Mouse (Mus musculus) limb, embryonic 13.5 days (tissue): ENCODE data around the gene Syn3. TPM values are rescaled to one million over a fixed set of nuclear protein-coding genes. Genes with fewer than 3 reads are reported as not detected.

ENCODE experiments used
- ATAC-seq: fragments of 200-750 bp; cut with Nextera tagmentation; 2 replicates; pipeline ENCODE4 v1.8.0; 2017; ENCODE audit warnings: low read depth, moderate number of reproducible peaks, moderate TSS enrichment; ENCODE audit not compliant: low FRiP score
- H3K27ac ChIP-seq: fragments of 300-500 bp; sonication (generic); 2 replicates; pipeline ENCODE4 v1.5.1; 2015; ENCODE audit warnings: inconsistent platforms, mild to moderate bottlenecking, moderate library complexity
- H3K27me3 ChIP-seq: fragments of 300-500 bp; sonication (generic); 2 replicates; pipeline ENCODE4 v1.6.1; 2015; ENCODE audit warnings: mild to moderate bottlenecking, inconsistent platforms
- H3K36me3 ChIP-seq: fragments of 300-500 bp; sonication (generic); 2 replicates; pipeline ENCODE4 v1.6.1; 2015; ENCODE audit warnings: inconsistent platforms, mild to moderate bottlenecking, moderate library complexity
- H3K4me1 ChIP-seq: fragments of 300-500 bp; sonication (generic); 2 replicates; pipeline ENCODE4 v1.6.1; 2015; ENCODE audit warnings: inconsistent platforms
- H3K4me2 ChIP-seq: fragments of 300-500 bp; sonication (generic); replicated peaks from 2 replicates; pipeline ENCODE4 v1.6.1; 2015; ENCODE audit warnings: inconsistent platforms, mild to moderate bottlenecking, moderate library complexity
- H3K4me3 ChIP-seq: fragments of 300-500 bp; sonication (generic); 2 replicates; pipeline ENCODE4 v1.5.1; 2015; ENCODE audit warnings: moderate library complexity, mild to moderate bottlenecking, inconsistent platforms
- H3K9ac ChIP-seq: fragments of 300-500 bp; sonication (generic); 2 replicates; pipeline ENCODE4 v1.6.1; 2015; ENCODE audit warnings: mild to moderate bottlenecking, inconsistent platforms
- H3K9me3 ChIP-seq: fragments of 300-500 bp; sonication (generic); 2 replicates; pipeline ENCODE4 v1.6.1; 2016; ENCODE audit warnings: inconsistent platforms
- WGBS: fragments of 180-500 bp; shearing (Covaris S2); methylation state at CpG from one replicate; pipeline ENCODE4 v1.1.7; 2015; 5-methylcytosine and 5-hydroxymethylcytosine counted together
- polyA plus RNA-seq: library from polyadenylated mRNA; unstranded; fragments of >200 nt; fragmentation: Nextera tagmentation; extraction: Ambion mirVana; gene quantifications from 2 replicates; pipeline ENCODE4 v1.2.1, GENCODE M21; 2015

Syn3 gene
- polyA plus RNA-seq, 1 experiment from 2014 or later: 3.1 TPM

DNA sequence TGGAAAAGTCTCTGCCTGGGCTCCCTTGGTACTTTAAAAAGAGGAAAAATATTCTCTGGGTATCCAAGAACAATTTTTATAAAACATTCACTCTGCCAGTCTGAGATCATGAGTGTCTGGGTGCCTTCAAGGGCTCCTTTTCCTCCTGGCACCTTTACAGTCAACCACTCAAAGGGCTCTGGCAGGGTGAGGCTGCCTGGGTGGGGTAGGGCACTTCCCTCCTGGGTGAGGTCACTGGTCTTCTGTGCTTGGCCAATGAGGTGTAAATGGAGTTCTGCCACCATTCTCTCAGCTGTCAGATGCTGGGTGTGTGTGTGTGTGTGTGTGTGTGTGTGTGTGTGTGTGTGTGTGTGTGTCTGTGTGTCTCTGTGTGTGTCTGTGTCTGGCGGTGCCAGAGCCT lies 39.1 kb downstream of the Syn3 start:
- Histone ChIP-seq H3K9ac (no peak overlapping the region), H3K4me3 (no peak overlapping the region), H3K27me3 (no peaks in the 10 kb centered on the region), H3K36me3 (no peaks in the 10 kb centered on the region), H3K27ac (no peak overlapping the region), H3K4me2 (no peak overlapping the region), H3K9me3 (no peaks in the 10 kb centered on the region), H3K4me1 (peaks cover 4% of the 10 kb centered on the region)
- WGBS: 100% methylated on average over 1 of the region's 1 CpGs
- ATAC-seq: no peak

DNA sequence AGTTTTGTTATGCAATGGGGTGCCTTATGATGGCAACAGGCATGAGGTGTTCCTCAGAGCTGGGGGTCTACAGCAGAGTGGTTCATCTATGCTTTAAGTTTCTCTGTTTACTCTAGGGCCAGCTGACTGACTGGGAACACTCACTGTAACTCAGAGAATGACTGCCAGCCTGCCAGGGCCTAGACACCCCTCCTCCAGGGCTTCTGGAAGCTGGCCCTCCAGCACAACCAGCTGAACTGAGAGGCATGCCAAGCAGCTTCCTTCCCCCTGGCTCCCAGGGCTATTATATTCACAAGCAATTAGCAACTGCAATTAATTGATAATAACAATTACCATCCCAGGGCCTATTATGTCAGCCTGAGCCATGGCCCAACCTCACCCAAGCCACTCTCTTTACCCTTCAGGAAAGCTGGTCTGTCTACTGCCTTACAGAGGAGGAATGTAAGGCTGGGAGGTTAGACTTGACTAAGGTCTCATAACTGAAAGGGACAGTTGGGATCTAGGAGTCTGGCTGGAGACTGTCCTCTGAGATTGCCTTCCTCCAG lies 41.0 kb downstream of the Syn3 start:
- no peaks in the 10 kb centered on the region for H3K36me3 ChIP-seq
- no peaks in the 10 kb centered on the region for H3K27me3 ChIP-seq
- no peak overlapping the region for H3K27ac ChIP-seq
- ATAC-seq: no peak
- no peak overlapping the region for H3K9ac ChIP-seq
- H3K9me3 ChIP-seq: no peaks in the 10 kb centered on the region
- no peak overlapping the region for H3K4me2 ChIP-seq
- no peaks in the 10 kb centered on the region for H3K4me1 ChIP-seq
- H3K4me3 ChIP-seq: no peak overlapping the region

DNA sequence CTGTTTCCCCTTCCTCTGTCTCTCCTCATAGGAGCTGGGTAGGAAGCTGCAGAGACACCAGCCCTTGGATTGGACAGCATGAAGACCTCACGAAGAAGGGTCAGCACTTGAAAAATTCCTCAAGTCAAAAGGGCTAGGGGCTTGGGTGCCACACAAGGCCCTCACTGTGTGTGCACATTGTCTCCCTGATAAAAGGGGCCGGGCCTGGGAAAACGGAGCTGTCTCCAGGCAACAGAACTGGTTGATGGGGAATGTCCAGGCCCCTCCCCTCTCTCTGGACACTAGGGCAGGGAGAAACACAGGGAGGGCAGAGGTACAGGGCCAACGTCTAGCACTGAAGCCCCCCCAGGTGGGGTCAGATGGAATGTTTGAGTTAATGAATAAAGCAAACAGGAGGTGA lies 41.5 kb downstream of the Syn3 start:
- Histone ChIP-seq H3K4me3 (no peak overlapping the region), H3K4me1 (peaks cover 1% of the 10 kb centered on the region; the same call in 1 of the 2 replicates), H3K4me2 (no peak overlapping the region), H3K9ac (no peak overlapping the region), H3K27me3 (no peaks in the 10 kb centered on the region), H3K27ac (no peak overlapping the region), H3K9me3 (no peaks in the 10 kb centered on the region), H3K36me3 (no peaks in the 10 kb centered on the region)
- ATAC-seq: no peak
- WGBS: 51% methylated on average over 4 of the region's 4 CpGs

DNA sequence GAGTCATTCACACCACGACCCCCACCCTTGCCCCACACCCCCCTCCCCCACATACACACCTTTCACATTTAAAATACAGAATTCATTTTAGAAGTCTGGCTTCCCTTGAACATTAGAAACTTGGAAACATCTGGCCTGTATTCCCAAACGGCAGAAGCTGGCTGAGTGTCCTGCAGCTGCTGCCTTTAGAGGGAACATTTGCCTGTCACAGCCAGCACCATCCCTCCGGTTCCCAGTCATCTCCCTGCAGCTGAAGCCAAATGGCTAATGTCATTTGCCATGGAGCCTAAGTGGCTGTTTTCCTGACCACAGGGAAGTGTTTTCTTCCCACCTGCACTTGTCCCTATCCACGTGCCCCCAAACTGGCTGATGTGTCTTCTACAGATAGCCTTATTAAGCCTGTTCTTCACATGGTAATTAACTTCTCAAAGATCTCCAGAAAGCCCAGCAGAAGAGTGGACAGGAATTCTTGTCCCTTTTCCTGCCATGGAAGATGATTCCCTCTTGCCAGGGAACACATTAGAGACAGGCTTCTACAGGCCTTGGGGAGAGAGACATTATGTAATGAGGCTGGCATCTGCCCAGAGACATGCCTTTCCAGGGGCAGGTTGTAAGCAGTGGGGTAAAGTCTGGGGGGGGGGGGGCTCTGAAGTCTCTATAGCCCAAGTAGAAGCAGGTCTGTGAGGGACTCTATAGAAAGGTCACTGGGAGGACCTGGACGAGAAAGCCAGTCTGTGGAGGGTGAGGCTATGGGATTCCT lies 43.2 kb downstream of the Syn3 start:
- Histone ChIP-seq H3K4me3 (no peak overlapping the region), H3K36me3 (no peaks in the 10 kb centered on the region), H3K9me3 (no peaks in the 10 kb centered on the region), H3K4me2 (no peak overlapping the region), H3K27ac (no peak overlapping the region), H3K9ac (no peak overlapping the region), H3K27me3 (no peaks in the 10 kb centered on the region), H3K4me1 (peaks cover 4% of the 10 kb centered on the region; the same call in 1 of the 2 replicates)
- whole genome bisulfite sequencing: 47% methylated on average over 5 of the region's 5 CpGs
- no peak for ATAC-seq

DNA sequence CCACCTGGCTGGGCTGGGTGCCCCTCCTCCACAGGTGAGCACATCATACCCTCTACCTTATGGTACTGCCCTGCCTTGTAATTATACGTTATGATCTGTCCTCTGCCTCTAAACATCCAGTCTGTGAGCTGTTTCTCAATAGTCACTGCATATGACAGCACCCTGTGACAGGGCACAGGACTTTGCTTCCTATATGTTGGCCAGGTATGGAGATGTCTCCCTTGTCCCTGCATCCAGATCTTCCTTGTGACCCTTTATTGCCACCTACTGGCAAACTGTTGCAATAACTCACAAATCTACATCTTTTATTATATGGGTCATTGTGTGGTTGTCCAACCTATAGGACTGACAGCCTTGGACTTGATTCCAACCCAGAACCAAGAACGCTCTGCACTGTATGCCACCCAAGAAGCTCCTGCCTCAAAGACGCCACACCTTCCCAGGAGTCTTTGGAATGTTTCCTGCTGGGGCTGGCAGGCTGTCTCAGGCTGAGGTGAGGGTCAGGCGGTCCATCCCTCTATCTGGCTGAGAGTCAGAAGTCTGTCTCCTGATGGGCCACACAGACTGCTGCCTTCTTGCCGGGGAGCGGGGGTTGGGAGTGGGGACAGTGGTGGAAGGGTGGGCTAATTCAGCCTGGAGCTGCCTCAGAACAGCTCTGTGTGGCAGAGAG lies 46.2 kb downstream of the Syn3 start:
- Histone ChIP-seq H3K27me3 (no peaks in the 10 kb centered on the region), H3K36me3 (no peaks in the 10 kb centered on the region), H3K27ac (no peak overlapping the region), H3K9me3 (no peaks in the 10 kb centered on the region), H3K4me1 (peaks cover 4% of the 10 kb centered on the region; the same call in 1 of the 2 replicates), H3K4me3 (no peak overlapping the region), H3K4me2 (no peak overlapping the region), H3K9ac (no peak overlapping the region)
- 38% methylated on average over 6 of the region's 6 CpGs for WGBS
- peak; percentile 72 for ATAC-seq

DNA sequence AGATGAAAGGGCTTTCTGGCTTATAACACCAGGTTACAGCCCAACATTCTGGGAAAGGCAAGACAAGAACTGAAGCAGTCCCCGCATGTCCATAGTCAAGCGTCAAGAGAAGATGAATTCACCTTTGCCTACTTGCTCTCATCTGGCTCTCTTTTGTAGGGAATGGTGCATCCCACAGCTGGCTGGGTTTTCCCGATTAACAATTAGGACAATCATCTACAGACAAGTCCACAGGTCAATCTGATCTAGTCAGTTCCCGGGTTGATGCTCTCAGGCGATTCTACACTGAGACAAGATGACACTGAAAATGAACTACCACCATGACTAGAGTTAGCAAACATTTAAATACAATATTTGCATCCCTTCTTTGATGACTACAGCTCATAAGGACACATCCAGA lies 47.4 kb downstream of the Syn3 start:
- Histone ChIP-seq H3K27me3 (no peaks in the 10 kb centered on the region), H3K4me3 (no peak overlapping the region), H3K27ac (no peak overlapping the region), H3K4me2 (no peak overlapping the region), H3K9me3 (no peaks in the 10 kb centered on the region), H3K36me3 (no peaks in the 10 kb centered on the region), H3K9ac (no peak overlapping the region), H3K4me1 (peaks cover 4% of the 10 kb centered on the region; the same call in 1 of the 2 replicates)
- no peak for ATAC-seq
- WGBS: 91% methylated on average over 5 of the region's 5 CpGs

DNA sequence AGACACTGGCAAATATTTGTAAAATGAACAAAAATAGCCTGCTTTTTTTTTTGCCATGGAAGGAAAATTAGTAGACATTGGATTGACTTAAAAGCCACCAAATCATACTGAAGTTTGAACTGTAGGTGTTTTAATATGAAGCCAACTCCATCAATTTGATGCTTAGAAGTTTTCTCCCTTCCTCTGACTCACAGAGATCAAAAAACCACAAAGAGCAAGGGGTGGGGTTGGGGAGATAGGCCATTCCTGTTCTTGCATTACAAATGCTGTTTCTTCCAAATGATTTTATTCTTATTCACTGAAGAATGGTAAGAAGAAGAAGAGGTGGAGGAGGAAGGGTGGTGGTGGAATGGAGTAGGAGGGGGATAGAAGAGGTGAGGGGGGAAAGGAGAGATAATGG lies 52.0 kb downstream of the Syn3 start:
- no peak overlapping the region for H3K4me2 ChIP-seq

DNA sequence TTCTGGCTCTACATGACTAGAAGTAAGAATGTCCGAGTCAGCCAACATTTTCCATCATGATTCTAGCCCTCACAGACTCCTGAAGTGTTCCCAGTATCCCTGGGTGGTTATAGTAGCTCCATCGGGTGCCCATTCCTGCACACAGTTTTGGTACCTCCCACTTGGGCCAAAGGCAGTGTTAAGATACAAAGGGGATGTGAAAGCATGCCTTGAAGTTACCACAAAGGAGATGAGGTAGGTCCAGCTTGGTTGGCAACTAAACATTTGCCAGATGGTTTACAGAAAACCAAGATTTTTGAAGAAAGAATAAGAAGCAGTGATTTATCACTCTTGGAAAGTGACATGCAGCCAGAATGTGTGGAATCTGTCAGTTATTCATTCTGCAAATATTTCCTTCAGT lies 53.5 kb downstream of the Syn3 start:
- no peaks in the 10 kb centered on the region for H3K9me3 ChIP-seq
- H3K9ac ChIP-seq: no peak overlapping the region
- H3K27me3 ChIP-seq: no peaks in the 10 kb centered on the region
- no peak for ATAC-seq
- no peak overlapping the region for H3K4me3 ChIP-seq
- no peak overlapping the region for H3K27ac ChIP-seq
- H3K4me1 ChIP-seq: no peaks in the 10 kb centered on the region
- WGBS: 81% methylated on average over 2 of the region's 2 CpGs
- no peak overlapping the region for H3K4me2 ChIP-seq
- H3K36me3 ChIP-seq: no peaks in the 10 kb centered on the region

More for the DNA sequence above, 52.0 kb downstream of the Syn3 start:
- Histone ChIP-seq H3K9ac (no peak overlapping the region), H3K9me3 (no peaks in the 10 kb centered on the region), H3K4me1 (no peaks in the 10 kb centered on the region), H3K36me3 (no peaks in the 10 kb centered on the region), H3K27me3 (no peaks in the 10 kb centered on the region), H3K27ac (no peak overlapping the region), H3K4me3 (no peak overlapping the region)
- no peak for ATAC-seq

DNA sequence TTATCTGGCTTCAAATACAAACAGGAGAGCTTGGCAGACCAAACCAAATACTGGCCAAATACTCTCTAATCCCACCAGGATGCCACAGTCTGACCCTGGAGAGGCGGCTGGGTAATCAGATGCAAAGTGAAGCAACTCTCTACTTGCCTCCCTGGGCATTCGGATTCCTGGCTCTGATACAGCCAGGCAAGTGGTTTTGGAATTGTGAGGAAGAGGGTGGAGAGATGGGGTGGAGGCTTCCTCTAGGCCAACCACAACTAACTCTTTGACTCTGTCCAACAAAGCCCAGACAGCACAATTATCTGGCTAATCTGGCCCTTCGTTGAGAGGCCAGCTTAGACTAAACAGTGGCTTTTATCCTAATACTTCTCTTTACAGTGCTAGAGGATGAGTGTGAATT lies 54.0 kb downstream of the Syn3 start:
- Histone ChIP-seq H3K4me3 (no peak overlapping the region), H3K27ac (no peak overlapping the region), H3K9ac (no peak overlapping the region), H3K4me1 (no peaks in the 10 kb centered on the region), H3K27me3 (no peaks in the 10 kb centered on the region), H3K4me2 (no peak overlapping the region), H3K36me3 (no peaks in the 10 kb centered on the region), H3K9me3 (no peaks in the 10 kb centered on the region)
- no peak for ATAC-seq
- WGBS: 61% methylated on average over 3 of the region's 3 CpGs

DNA sequence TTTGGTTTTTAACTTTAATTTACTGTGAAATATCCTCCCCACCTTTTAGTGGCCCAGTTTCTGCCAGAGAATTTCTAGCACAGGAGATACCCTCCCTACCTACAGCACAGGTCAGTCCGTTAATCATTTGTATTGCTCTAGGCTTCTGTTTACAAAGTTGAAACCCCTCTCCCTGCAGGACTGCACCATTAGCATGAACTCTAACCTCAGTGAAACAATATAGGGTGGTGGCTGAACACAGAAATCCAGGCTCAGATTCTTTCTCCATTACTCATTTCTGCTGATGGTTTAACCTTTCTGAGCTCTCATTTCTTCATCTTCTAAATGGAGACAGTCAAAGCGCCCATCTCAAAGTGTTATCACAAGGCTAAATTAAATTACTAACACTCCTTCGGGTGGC lies 56.9 kb downstream of the Syn3 start:
- no peak for ATAC-seq
- whole genome bisulfite sequencing: 78% methylated on average over 3 of the region's 3 CpGs
- no peaks in the 10 kb centered on the region for H3K36me3 ChIP-seq

DNA sequence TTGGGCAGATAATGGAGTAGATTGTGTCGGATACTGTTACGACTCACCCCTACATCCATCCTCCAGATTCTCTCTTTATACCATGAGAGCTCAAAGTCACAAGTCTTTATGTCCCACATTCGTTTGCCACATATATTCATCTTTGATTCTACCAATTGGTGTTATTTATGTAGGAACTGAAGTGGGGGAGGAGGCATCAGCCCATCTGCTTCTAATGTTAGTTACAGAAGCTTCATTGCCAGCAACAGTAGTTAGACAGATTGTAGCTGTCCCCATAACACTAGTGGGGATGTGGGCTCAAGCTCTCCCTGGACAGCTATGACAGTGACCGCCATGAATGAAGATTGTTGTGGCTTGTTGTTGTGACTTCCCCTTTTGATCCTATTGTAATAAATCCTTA lies 59.1 kb downstream of the Syn3 start:
- no peaks in the 10 kb centered on the region for H3K9me3 ChIP-seq
- 93% methylated on average over 4 of the region's 4 CpGs for WGBS
- no peak overlapping the region for H3K27ac ChIP-seq
- H3K4me1 ChIP-seq: 0 out of 2 replicates have a peak, but pooled peaks cover 6% of the 10 kb centered on the region
- H3K27me3 ChIP-seq: no peaks in the 10 kb centered on the region
- H3K4me3 ChIP-seq: no peak overlapping the region
- H3K4me2 ChIP-seq: no peak overlapping the region
- no peak overlapping the region for H3K9ac ChIP-seq
- no peaks in the 10 kb centered on the region for H3K36me3 ChIP-seq
- no peak for ATAC-seq

More for the DNA sequence above, 56.9 kb downstream of the Syn3 start:
- Histone ChIP-seq H3K27ac (no peak overlapping the region), H3K27me3 (no peaks in the 10 kb centered on the region), H3K4me2 (no peak overlapping the region), H3K9ac (no peak overlapping the region), H3K4me3 (no peak overlapping the region), H3K4me1 (0 out of 2 replicates have a peak, but pooled peaks cover 6% of the 10 kb centered on the region), H3K9me3 (no peaks in the 10 kb centered on the region)

DNA sequence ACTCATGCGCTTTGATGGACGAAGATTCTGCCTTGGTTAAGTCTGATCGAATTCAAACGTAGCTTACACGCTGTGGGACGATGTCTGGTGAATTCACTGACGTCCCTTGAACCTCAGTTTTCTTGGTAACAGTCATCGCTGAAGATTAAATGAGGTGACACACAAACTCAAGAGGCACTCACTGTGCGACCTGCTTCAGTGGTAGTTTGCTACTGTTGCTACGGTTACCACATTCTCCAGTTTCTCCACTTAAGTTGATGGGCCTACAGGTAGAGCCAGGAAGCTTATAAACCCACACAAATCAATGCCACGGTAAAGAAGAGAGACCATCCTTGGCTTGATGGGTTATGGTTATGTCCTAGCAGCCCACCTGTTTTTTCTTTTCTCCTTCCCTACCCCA lies 61.4 kb downstream of the Syn3 start:
- WGBS: 81% methylated on average over 11 of the region's 11 CpGs
- no peaks in the 10 kb centered on the region for H3K27me3 ChIP-seq
- no peak overlapping the region for H3K9ac ChIP-seq
- ATAC-seq: no peak
- no peak overlapping the region for H3K4me2 ChIP-seq
- 0 out of 2 replicates have a peak, but pooled peaks cover 6% of the 10 kb centered on the region for H3K4me1 ChIP-seq
- H3K27ac ChIP-seq: no peak overlapping the region
- no peaks in the 10 kb centered on the region for H3K9me3 ChIP-seq
- H3K4me3 ChIP-seq: no peak overlapping the region
- no peaks in the 10 kb centered on the region for H3K36me3 ChIP-seq
